Mouse (Mus musculus) liver, adult 2 months (tissue): Measurements from ENCODE around the gene Pkd1l2.

ENCODE experiments used
- CTCF ChIP-seq: fragments of 200-500 bp; IDR thresholded peaks from 2 replicates; pipeline ENCODE4 v1.5.1; 2011; ENCODE audit warnings: low read depth, low read length, control low read depth
- POLR2A ChIP-seq: fragments of 200-500 bp; IDR thresholded peaks from 2 replicates; pipeline ENCODE4 v1.6.1; 2011; ENCODE audit warnings: low read length, control low read depth; ENCODE audit not compliant: insufficient read depth; ENCODE audit errors: extremely low read depth

- no peak for TF ChIP-seq POLR2A
- TF ChIP-seq CTCF, result no peak
Observed at GRCm38 (mm10) chr8:117061180-117061880, 20.9 kb downstream of the Pkd1l2 start.
